Mouse (Mus musculus) forebrain, embryonic 12.5 days (tissue): ENCODE results near the gene Prr5. TPM values are rescaled to one million over a fixed set of nuclear protein-coding genes. Genes with fewer than 3 reads are reported as not detected.

Experiments used
- ATAC-seq: fragments of 200-750 bp; cut with Nextera tagmentation; 2 replicates; pipeline ENCODE4 v1.8.0; 2017; ENCODE audit warnings: moderate TSS enrichment; ENCODE audit not compliant: low FRiP score
- H3K27ac ChIP-seq: fragments of 300-500 bp; sonication (generic); 2 replicates; pipeline ENCODE4 v1.5.1; 2016; ENCODE audit warnings: mild to moderate bottlenecking
- H3K27me3 ChIP-seq: fragments of 300-500 bp; sonication (generic); 2 replicates; pipeline ENCODE4 v1.6.1; 2016; ENCODE audit warnings: mild to moderate bottlenecking
- H3K36me3 ChIP-seq: fragments of 300-500 bp; sonication (generic); replicated peaks from 2 replicates; pipeline ENCODE4 v1.6.1; 2016; ENCODE audit warnings: mild to moderate bottlenecking
- H3K4me1 ChIP-seq: fragments of 300-500 bp; sonication (generic); 2 replicates; pipeline ENCODE4 v1.6.1; 2016
- H3K4me2 ChIP-seq: fragments of 300-500 bp; sonication (generic); 2 replicates; pipeline ENCODE4 v1.6.1; 2016; ENCODE audit warnings: mild to moderate bottlenecking, moderate library complexity
- H3K4me3 ChIP-seq: fragments of 300-500 bp; sonication (generic); replicated peaks from 2 replicates; pipeline ENCODE4 v1.5.1; 2016; ENCODE audit warnings: mild to moderate bottlenecking
- H3K9ac ChIP-seq: fragments of 300-500 bp; sonication (generic); 2 replicates; pipeline ENCODE4 v1.6.1; 2016; ENCODE audit warnings: mild to moderate bottlenecking
- H3K9me3 ChIP-seq: fragments of 300-500 bp; sonication (generic); 2 replicates; pipeline ENCODE4 v1.6.1; 2016
- WGBS: fragments of 180-500 bp; shearing (Covaris S2); methylation state at CpG from one replicate; pipeline ENCODE4 v1.1.7; 2016; 5-methylcytosine and 5-hydroxymethylcytosine counted together
- polyA plus RNA-seq: library from polyadenylated mRNA; unstranded; fragments of >200 nt; fragmentation: Nextera tagmentation; extraction: Ambion mirVana; gene quantifications from 2 replicates; pipeline ENCODE4 v1.2.1, GENCODE M21; 2016

Gene Prr5
- polyA plus RNA-seq, 1 experiment from 2014 or later = 10.1 TPM

DNA sequence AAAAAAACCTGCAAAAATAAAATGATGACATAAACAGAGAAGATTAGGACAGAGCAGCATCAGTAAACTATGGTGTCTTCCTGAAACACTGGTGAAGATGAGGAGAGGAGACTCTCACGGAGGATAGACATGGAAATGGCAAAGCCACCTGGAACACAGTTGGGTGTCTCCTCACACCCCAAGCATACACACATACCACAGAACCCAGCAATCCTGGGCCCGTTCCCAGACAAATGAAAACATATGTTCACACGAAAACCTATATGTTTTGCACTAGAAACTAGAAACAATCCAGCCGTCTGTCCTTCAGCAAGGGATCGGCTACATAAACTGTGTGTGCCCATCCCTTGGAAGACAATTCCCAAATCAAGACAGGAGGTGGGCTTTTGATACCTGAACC, 9.6 kb upstream of the Prr5 start:
- 83% methylated on average over 5 of the region's 5 CpGs for WGBS
- Histone ChIP-seq H3K36me3 (no peaks in the 10 kb centered on the region), H3K4me2 (no peak overlapping the region), H3K9ac (no peak overlapping the region), H3K9me3 (no peaks in the 10 kb centered on the region), H3K27ac (0 out of 2 replicates have a peak overlapping the region, but pooled peaks have one; percentile 31), H3K27me3 (peaks cover 35% of the 10 kb centered on the region), H3K4me3 (no peak overlapping the region), H3K4me1 (peaks cover 46% of the 10 kb centered on the region)
- ATAC-seq = no peak

DNA sequence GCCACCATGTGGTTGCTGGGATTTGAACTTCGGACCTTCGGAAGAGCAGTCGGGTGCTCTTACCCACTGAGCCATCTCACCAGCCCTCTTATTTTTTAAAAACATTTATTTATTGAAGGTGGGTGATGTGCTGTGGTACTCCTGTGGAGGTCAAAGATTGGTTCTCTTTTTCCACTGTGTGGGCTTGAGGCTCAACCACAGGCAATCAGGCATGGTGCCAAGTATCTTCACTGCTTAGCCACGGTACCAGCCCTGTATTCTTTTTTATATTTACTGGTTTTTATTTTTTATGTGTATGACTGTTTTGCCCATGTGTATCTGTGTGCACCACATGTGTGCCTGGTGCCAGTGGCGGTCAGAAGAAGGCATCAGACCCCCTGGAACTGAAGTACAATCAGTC, 8.1 kb upstream of the Prr5 start:
- 95% methylated on average over 5 of the region's 5 CpGs for WGBS
- Histone ChIP-seq H3K27ac (no peak overlapping the region), H3K4me3 (no peak overlapping the region), H3K9ac (no peak overlapping the region), H3K4me2 (no peak overlapping the region), H3K9me3 (no peaks in the 10 kb centered on the region), H3K4me1 (peaks cover 44% of the 10 kb centered on the region), H3K27me3 (peaks cover 50% of the 10 kb centered on the region), H3K36me3 (no peaks in the 10 kb centered on the region)
- no peak for ATAC-seq

DNA sequence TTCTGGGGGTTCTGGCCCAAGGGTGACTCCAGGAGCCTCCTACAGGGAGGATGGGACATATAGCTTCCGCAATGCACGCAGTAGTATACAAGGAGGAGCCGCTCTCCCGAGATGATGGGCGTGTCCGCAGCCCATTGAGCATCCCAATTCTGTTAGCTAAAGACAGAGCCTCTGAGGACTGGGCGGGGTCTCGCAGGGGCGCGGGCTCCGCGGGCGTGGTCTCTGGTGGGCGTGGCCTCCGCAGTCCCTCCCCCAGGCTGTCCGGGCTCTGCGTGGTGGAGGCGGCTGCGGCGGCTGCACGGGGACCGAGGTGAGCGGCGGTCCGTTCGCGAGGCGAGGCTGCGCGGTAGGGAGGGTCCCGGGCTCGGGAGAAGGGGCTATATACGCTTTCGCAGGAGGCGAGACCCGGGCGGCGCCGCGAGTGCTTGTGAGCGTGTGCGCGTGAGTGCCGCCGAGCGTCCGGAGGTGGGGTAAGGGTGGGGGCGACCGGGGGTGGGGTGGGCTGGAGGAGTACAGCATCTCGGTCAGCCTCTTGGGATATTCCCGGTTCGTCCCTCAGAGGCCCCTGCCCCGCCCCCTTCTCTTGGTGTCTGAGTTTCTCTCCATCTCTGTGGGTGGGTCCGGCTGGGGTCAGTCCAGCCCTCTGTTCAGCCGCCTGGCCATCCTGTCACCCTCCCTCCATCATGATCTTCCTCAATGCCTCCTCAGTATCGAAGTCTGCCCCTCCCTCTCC, 6.3 kb upstream of the Prr5 start:
- Histone ChIP-seq H3K4me1 (peaks cover 33% of the 10 kb centered on the region), H3K4me3 (peak overlapping the region; percentile 56), H3K4me2 (peak overlapping the region; percentile 86), H3K36me3 (no peaks in the 10 kb centered on the region), H3K27me3 (peaks cover 56% of the 10 kb centered on the region), H3K27ac (no peak overlapping the region), H3K9me3 (no peaks in the 10 kb centered on the region), H3K9ac (peak overlapping the region; percentile 59)
- WGBS = under 1% methylated on average over 53 of the region's 56 CpGs
- peak; percentile 80 for ATAC-seq

DNA sequence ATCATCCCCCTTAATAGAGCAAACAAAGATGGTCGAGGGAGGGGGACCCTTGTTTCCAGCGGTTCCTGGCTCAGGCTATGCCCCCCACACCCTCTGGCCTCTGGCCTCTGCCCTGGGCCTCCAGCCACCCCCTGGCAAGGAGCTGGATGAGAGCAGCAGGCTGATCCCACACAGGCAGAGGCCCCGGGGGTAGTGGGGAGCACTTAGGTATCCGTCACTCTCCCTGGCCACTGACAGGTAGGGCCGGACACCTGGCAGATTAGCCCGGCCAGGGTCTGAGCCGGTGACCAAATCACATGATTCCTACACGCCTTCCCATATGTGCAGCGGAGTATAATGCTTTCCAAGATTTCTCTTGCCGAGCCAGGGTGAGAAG, 5.7 kb upstream of the Prr5 start:
- H3K36me3 ChIP-seq = no peaks in the 10 kb centered on the region
- peaks cover 56% of the 10 kb centered on the region for H3K27me3 ChIP-seq
- peak overlapping the region; percentile 86 for H3K4me2 ChIP-seq
- 46% methylated on average over 10 of the region's 10 CpGs for WGBS
- ATAC-seq = peak; percentile 34; the same call in 1 of the 2 replicates
- no peaks in the 10 kb centered on the region for H3K9me3 ChIP-seq
- H3K27ac ChIP-seq = no peak overlapping the region
- peaks cover 30% of the 10 kb centered on the region for H3K4me1 ChIP-seq
- peak overlapping the region; percentile 56 for H3K4me3 ChIP-seq
- H3K9ac ChIP-seq = peak overlapping the region; percentile 59

DNA sequence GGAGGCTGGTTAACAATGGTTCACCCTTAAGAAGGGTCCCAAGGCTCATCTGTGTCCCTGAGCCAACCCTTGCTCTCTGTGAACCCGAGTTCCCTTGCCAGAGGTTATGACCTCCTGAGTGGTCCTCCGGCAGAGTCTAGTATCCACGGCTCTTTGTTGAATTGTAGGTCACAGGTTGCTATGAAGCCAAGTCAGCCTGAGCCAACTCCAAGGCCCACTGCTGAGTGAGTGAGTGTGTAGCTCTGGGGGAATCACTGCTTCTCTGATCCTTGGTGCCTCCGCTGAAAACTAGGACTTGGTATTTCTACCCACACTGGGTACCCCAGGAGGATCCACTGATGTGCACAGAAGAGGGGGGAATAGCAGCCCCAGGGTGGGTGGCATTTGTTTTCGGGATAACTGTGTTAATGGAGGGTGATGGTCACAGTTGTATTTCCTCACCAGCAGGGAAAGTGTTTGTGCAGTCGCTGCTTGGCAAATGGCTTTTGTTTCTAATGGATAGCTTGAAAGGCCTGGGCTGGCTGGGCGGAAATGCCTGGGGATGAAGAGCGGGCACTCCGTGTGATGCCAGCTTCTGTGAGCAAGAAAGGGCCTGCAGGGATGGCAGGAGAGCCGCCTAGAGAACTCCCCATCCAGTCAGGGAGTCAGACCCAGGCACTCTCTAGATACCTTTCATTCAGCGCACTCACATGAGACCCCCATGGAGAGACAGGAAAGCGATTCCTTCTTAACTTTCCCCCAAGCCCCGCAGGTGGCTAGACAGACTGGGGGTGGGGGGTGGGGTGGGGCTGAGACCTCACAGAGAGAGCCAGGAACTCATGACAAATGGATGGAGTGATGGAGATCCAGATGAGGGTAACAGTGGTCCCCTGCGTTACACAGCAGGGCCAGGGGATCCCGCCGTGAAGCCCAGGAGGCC, 4.6 kb upstream of the Prr5 start:
- Histone ChIP-seq H3K36me3 (no peaks in the 10 kb centered on the region), H3K9ac (no peak overlapping the region), H3K27ac (no peak overlapping the region), H3K4me2 (no peak overlapping the region), H3K4me1 (peaks cover 30% of the 10 kb centered on the region), H3K9me3 (no peaks in the 10 kb centered on the region), H3K27me3 (peaks cover 55% of the 10 kb centered on the region), H3K4me3 (no peak overlapping the region)
- ATAC-seq = no peak
- WGBS = 18% methylated on average over 16 of the region's 16 CpGs

DNA sequence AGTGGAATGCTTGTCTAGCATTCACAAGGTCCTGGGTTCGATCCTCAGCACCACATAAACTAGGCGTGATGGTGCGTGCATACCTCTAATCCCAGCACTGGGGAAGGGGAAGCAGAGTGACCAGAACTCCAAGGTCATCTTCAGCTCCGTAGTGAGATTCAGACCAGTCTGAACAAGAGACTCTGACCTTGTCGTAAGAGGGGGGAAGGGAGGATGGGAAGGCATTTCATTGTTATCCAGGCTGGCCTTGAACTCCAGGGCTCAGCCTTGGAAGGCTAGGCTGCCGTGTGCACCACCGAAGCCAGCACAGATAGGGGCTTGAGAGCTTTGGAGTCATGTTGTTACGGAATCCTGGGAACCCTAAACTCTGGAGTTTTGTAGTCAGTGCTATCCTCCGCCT, 3.8 kb upstream of the Prr5 start:
- Histone ChIP-seq H3K4me2 (no peak overlapping the region), H3K27me3 (peaks cover 48% of the 10 kb centered on the region), H3K9me3 (no peaks in the 10 kb centered on the region), H3K27ac (no peak overlapping the region), H3K36me3 (no peaks in the 10 kb centered on the region), H3K4me1 (peaks cover 30% of the 10 kb centered on the region), H3K9ac (no peak overlapping the region), H3K4me3 (no peak overlapping the region)
- no peak for ATAC-seq
- WGBS = 53% methylated on average over 9 of the region's 9 CpGs

DNA sequence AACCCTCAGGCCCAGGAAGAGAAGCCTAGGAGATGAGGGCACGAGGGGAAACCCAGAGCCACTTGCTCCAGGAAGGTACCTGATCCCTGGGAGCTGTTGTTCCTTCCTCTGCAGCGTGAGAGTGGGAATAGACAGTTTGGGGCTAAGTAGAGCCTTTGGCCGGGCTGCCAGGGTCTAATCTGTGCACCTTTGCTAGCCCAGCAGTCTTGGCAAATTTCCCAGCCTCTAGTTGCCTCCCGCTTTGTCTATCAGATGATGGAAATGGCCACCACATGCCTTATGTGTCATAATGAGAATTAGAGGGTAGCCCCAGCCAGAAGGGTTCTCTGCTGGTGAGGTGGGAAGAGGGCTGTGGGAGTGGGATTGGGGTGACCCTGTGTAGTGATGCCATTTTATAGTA, 3.4 kb upstream of the Prr5 start:
- Histone ChIP-seq H3K4me2 (no peak overlapping the region), H3K9ac (no peak overlapping the region), H3K9me3 (no peaks in the 10 kb centered on the region), H3K36me3 (no peaks in the 10 kb centered on the region), H3K27ac (no peak overlapping the region), H3K4me1 (peaks cover 30% of the 10 kb centered on the region), H3K4me3 (no peak overlapping the region), H3K27me3 (peaks cover 48% of the 10 kb centered on the region)
- no peak for ATAC-seq
- 53% methylated on average over 4 of the region's 4 CpGs for WGBS

DNA sequence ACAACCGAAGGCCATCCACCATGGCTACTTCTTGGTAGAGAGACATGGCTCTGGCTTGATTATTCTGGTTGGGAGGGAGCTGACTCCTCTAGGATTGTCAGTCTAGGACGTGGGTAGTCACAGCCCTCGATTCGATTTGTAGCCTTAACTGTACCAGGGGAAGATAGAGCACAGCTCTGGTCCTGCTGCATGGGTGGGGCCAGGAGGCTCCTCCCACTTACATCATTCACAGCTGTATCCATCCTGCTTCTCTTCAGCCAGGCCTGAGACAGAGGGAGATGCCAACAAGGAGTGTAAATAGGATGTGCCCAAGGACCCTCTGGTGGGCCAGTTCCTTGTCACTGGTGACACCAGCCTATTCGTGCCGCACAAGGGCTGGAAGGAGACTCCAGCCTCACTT, 1.8 kb upstream of the Prr5 start:
- ATAC-seq = no peak

DNA sequence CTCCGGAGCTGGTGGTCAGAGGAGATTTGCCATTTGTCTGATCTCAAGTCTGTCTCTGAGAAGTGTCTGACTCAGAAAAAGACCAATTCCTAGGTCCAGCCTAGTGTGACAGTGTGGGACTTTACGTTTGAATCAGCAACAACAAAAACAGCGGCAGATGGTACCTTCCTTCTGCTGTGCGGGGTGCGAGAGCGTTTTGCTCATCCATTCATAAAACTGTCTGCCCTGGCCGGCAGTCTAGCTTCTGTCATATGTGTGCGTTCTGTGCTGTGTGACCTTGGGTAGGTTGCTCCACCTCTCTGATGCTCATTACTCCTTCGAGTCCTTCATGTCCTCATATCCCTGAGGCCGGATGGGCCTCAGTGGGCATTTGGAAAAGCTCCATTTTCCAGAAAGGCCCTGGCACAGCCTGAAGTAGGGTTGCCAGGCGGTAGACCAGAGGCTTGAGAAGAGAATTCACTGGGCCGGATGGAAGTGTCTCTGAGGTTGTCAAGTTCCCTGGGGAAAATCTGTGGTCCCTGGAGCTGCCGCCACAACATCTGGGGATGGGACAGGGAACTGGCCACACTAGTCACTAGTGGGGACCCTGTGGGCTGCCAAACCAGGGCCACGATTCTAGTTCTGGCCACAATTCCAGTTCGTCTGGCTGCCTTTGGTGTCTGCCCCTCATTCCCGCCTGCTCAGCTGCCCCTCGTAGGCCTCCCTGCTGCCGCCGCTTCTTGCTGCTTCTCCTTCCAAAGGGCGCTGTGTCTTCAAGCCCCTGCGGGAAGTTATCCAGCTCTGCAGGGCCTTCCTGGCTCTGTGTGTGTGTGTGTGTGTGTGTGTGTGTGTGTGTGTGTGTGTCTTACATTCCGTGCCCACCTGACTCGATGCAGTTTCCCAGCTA, 594 bp downstream of the Prr5 start:
- no peaks in the 10 kb centered on the region for H3K36me3 ChIP-seq
- H3K27me3 ChIP-seq = peaks cover 22% of the 10 kb centered on the region
- H3K4me3 ChIP-seq = no peak overlapping the region
- H3K9ac ChIP-seq = no peak overlapping the region
- no peaks in the 10 kb centered on the region for H3K9me3 ChIP-seq
- ATAC-seq = no peak
- H3K4me2 ChIP-seq = no peak overlapping the region
- peaks cover 5% of the 10 kb centered on the region for H3K4me1 ChIP-seq
- WGBS = 80% methylated on average over 23 of the region's 23 CpGs
- no peak overlapping the region for H3K27ac ChIP-seq

More for the DNA sequence above, 1.8 kb upstream of the Prr5 start:
- Histone ChIP-seq H3K4me1 (peaks cover 27% of the 10 kb centered on the region), H3K9me3 (no peaks in the 10 kb centered on the region), H3K36me3 (no peaks in the 10 kb centered on the region), H3K9ac (no peak overlapping the region), H3K27ac (no peak overlapping the region), H3K4me2 (no peak overlapping the region), H3K27me3 (peaks cover 39% of the 10 kb centered on the region), H3K4me3 (no peak overlapping the region)
- 90% methylated on average over 6 of the region's 6 CpGs for WGBS

DNA sequence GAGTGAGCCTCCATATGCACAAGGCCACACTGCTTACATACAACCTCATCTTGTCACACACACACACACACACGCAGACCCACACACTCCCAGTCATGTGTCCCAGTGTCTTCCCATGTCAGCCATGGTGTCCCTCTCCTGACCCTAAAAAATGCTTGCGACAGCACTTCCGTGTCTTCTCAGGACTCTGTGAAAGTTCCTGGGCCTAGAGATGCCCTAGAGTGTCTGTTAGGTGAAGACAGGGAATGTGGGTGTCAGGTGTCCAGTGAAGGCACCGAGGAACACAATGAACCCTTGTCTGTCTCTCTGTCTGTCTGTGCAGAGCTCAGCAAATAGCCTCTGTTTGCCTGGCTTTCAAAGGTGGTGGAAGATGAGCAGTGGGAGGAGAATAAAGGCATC, 1.2 kb downstream of the Prr5 start:
- Histone ChIP-seq H3K4me1 (peaks cover 2% of the 10 kb centered on the region; the same call in 1 of the 2 replicates), H3K36me3 (no peaks in the 10 kb centered on the region), H3K9ac (no peak overlapping the region), H3K9me3 (no peaks in the 10 kb centered on the region), H3K4me2 (no peak overlapping the region), H3K27ac (no peak overlapping the region), H3K27me3 (peaks cover 16% of the 10 kb centered on the region), H3K4me3 (no peak overlapping the region)
- 85% methylated on average over 4 of the region's 4 CpGs for WGBS
- no peak for ATAC-seq

DNA sequence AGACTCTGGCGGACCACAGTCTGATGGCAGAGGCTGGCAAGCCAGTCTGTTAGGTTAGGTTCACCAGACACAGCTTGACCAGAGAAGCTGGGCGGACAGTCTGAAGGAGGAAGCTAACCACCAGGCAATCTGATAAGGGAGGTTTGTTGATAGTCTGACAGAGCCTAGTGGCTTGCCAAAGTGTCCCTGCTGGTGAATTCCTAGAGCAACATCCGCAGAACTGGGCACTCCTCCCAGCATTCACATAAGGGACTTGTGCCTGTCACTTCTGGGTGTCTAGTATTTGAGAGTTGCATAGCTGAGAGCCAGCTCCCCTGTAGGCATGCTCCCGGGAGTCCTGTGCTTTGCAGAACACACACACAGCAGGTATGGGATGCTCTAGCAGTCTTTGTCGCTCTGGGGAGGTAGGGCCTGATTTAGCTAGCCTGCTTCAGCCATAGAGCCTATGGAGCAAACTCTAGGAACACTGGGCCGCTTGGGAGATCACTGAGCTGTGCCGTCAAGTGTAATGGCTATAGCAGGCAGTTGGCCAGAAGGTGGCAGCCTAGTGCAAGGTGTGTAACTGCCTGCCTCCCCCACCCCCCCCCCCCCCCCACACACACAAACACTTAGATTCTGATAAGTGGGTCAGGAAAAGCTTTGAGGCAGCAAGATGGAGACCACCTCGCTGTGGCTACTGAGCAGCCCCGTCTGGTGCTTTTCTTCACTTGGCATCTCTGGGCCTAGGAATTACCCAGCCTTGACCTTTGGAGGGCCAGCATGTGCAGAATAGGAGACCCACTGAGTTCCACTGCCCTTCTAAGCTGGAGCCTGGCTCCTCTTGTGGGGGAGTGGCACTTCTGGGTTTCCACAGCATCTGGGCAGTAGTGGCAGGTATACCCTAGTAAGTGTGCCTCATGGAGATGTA, 2.2 kb downstream of the Prr5 start:
- peaks cover 6% of the 10 kb centered on the region for H3K27me3 ChIP-seq
- H3K9me3 ChIP-seq = no peaks in the 10 kb centered on the region
- no peaks in the 10 kb centered on the region for H3K4me1 ChIP-seq
- no peak overlapping the region for H3K4me3 ChIP-seq
- no peak overlapping the region for H3K27ac ChIP-seq
- H3K4me2 ChIP-seq = no peak overlapping the region
- no peak overlapping the region for H3K9ac ChIP-seq
- H3K36me3 ChIP-seq = no peaks in the 10 kb centered on the region
- 56% methylated on average over 9 of the region's 9 CpGs for WGBS
- ATAC-seq = no peak
